Mouse (Mus musculus): ENCODE results near the gene Hdhd5. TPM values are rescaled to one million over a fixed set of nuclear protein-coding genes. Genes with fewer than 3 reads are reported as not detected.

Gene Hdhd5
- 10.2 TPM for polyA plus RNA-seq (2012; fragmentation: generic; extraction: Trizol)
- long read RNA-seq, experiment 1, partial matches to known transcripts = 2 of 6 reads
- long read RNA-seq, experiment 1, other reads (novel, unspliced or antisense) = 1 of 6 reads
- long read RNA-seq, experiment 2, transcript Hdhd5-201 (8 exons, 1,928 nt) = major isoform, 29 of 33 reads
- long read RNA-seq, experiment 2, partial matches to known transcripts = 0 of 33 reads
- long read RNA-seq, experiment 2, other reads (novel, unspliced or antisense) = 4 of 33 reads

DNA sequence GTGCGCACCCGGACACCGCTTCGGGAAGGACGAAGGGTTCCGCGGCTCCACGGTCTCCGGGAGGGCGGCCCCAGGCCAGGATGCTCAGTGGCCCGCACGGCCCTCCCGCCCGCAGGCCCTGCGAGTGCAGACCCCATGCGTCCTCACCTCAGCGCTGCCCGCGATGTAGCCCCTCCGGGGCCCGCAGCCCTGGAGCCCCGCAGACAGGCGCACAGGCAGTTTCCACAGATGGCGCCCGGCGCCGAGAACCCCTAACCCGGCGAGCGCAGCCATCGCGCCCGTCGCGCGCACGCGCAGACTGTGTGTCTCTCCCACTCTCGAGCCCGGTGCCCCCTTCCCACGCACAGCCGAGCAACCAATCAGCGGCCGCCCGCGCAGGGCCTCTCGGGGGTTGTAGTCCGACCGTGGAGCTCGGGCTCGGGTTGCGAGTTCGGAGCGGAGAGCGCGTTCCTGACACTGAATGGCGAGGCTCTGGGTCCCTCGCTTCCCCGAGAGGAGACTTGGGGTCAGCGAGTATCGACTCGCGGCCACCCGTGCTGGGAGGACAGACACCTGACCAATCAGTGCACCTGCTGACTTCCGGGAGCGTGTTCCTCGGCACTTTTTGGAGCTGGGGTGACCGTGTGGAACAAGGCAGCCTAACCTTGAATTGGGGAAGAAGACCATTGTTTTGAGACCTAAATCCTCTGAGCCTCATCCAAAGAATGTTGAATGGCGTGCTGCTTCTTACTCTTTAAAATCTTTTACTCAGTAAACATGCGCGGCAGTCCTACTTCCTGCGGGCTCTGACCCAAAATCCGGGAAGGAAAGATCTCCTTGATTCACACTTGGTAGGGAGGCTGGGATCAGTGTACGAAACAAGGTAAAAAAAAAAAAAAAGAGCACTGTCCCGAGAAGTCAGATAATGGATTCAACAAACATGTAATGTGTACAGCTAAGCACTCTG, at the start of gene Hdhd5:
Hdhd5 (minus strand) TSS at position 300 of the 946 bp plus-strand sequence.
- TF ChIP-seq USF1 (IDR thresholded peaks at IDR 0.05; ENCODE audit: low read depth) (no peak), MYOD1 (IDR thresholded peaks at IDR 0.05; ENCODE audit: control insufficient read depth, insufficient read length, low read depth) (no peak), MYOG (IDR thresholded peaks at IDR 0.05; ENCODE audit: control insufficient read depth, extremely low read depth, insufficient read length) (no peak), CEBPB (IDR thresholded peaks at IDR 0.05; ENCODE audit: low read depth) (no peak), MAX (IDR thresholded peaks at IDR 0.05) (no peak), CTCF (IDR thresholded peaks at IDR 0.05; ENCODE audit: control insufficient read depth, insufficient read depth, insufficient read length) (no peak), FOSL1 (IDR thresholded peaks at IDR 0.05; ENCODE audit: insufficient read depth, low read length, poor library complexity, severe bottlenecking) (no peak)
- Histone ChIP-seq H3K27me3 (ENCODE audit: control insufficient read depth, insufficient read depth, insufficient read length) (peaks cover 6% of the 10 kb centered on the region), H3K4me3 (ENCODE audit: insufficient read depth, poor library complexity, severe bottlenecking) (peak within 1 kb of the TSS; percentile 64), H3K79me3 (ENCODE audit: low read depth) (peaks cover 2% of the 10 kb centered on the region), H3K79me2 (ENCODE audit: control insufficient read depth, insufficient read depth) (peaks cover 9% of the 10 kb centered on the region), H3K36me3 (ENCODE audit: control insufficient read depth, insufficient read depth) (no peaks in the 10 kb centered on the region), H3ac (ENCODE audit: control insufficient read depth, insufficient read length, low read depth) (peak within 1 kb of the TSS; percentile 78)

DNA sequence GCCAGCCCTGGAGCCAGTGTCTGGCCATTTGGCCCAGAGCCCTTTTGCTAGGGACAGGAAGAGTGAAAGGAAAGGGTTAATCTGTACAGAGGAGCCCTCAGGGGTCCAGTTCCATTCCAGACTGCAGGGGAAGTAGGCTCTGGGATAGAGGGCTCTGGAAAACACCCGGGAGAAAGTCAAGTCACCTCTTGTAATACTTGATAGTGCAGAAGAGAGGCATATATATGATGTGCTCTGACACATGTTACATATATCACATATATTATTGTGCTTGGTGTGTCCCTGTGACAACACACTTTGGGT, 49.5 kb upstream of the Hdhd5 start:
- H3K4me3 ChIP-seq (ENCODE audit: insufficient read depth, poor library complexity, severe bottlenecking) = no peak overlapping the region
- H3ac ChIP-seq (ENCODE audit: control insufficient read depth, insufficient read length, low read depth) = no peak overlapping the region
- peaks cover 19% of the 10 kb centered on the region for H3K27me3 ChIP-seq (ENCODE audit: control insufficient read depth, insufficient read depth, insufficient read length)
- H3K36me3 ChIP-seq (ENCODE audit: control insufficient read depth, insufficient read depth) = no peaks in the 10 kb centered on the region
- no peaks in the 10 kb centered on the region for H3K79me2 ChIP-seq (ENCODE audit: control insufficient read depth, insufficient read depth)
- no peaks in the 10 kb centered on the region for H3K79me3 ChIP-seq (ENCODE audit: low read depth)
- TF ChIP-seq USF1 (IDR thresholded peaks at IDR 0.05; ENCODE audit: low read depth) = no peak
- TF ChIP-seq CEBPB (IDR thresholded peaks at IDR 0.05; ENCODE audit: low read depth) = no peak
- no peak for TF ChIP-seq FOSL1 (IDR thresholded peaks at IDR 0.05; ENCODE audit: insufficient read depth, low read length, poor library complexity, severe bottlenecking)
- no peak for TF ChIP-seq CTCF (IDR thresholded peaks at IDR 0.05; ENCODE audit: control insufficient read depth, insufficient read depth, insufficient read length)
- TF ChIP-seq MAX (IDR thresholded peaks at IDR 0.05) = no peak
- no peak for TF ChIP-seq MYOG (IDR thresholded peaks at IDR 0.05; ENCODE audit: control insufficient read depth, extremely low read depth, insufficient read length)
- no peak for TF ChIP-seq MYOD1 (IDR thresholded peaks at IDR 0.05; ENCODE audit: control insufficient read depth, insufficient read length, low read depth)

DNA sequence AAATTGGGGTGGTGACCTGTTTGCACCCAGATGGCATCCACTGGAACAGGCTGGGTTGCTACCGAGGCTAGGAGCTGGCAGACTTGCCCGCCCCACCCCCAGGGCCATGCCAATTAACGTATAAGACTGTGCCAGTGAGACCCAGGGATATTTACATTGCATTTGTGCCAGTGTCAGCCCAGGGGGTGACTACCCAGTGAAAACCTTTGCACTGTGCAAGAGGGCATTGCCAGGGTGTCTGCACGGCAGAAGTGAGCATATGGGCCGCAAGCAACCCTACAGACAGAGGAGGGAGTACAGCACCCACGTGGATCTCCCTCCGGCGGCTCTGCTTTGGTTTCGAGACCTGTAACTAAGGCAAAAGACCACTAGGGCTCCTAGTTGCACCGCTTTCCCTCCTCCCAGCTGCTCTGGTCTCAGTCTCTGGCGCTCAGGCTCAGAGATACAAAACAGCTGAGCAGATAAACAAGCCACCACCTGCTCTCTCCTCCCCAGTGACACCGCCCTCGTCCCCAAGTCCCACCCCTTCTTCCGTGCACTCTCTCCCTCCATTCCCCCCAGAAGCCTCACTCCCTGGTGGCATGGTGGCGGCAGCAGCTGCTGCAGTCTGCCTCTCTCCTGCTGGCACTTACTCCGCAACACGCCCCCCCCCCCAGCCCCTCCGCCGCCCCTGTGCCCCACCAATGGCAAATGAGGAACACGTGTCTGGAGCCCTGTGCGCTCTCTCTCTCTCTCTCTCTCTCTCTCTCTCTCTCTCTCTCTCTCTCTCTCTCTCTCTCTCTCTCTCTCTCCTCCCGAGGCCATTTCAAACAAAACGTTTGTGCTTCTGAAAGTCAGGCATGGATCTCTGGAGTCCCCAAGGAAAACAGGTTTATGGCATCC, 49.0 kb upstream of the Hdhd5 start:
- no peaks in the 10 kb centered on the region for H3K36me3 ChIP-seq (ENCODE audit: control insufficient read depth, insufficient read depth)
- peak overlapping the region; percentile 32 for H3ac ChIP-seq (ENCODE audit: control insufficient read depth, insufficient read length, low read depth)
- no peaks in the 10 kb centered on the region for H3K79me3 ChIP-seq (ENCODE audit: low read depth)
- no peaks in the 10 kb centered on the region for H3K79me2 ChIP-seq (ENCODE audit: control insufficient read depth, insufficient read depth)
- TF ChIP-seq MYOD1 (IDR thresholded peaks at IDR 0.05; ENCODE audit: control insufficient read depth, insufficient read length, low read depth) = no peak
- no peak for TF ChIP-seq CTCF (IDR thresholded peaks at IDR 0.05; ENCODE audit: control insufficient read depth, insufficient read depth, insufficient read length)
- TF ChIP-seq FOSL1 (IDR thresholded peaks at IDR 0.05; ENCODE audit: insufficient read depth, low read length, poor library complexity, severe bottlenecking) = no peak
- TF ChIP-seq USF1 (IDR thresholded peaks at IDR 0.05; ENCODE audit: low read depth) = no peak
- TF ChIP-seq MAX (IDR thresholded peaks at IDR 0.05) = no peak
- peaks cover 16% of the 10 kb centered on the region for H3K27me3 ChIP-seq (ENCODE audit: control insufficient read depth, insufficient read depth, insufficient read length)
- H3K4me3 ChIP-seq (ENCODE audit: insufficient read depth, poor library complexity, severe bottlenecking) = no peak overlapping the region

DNA sequence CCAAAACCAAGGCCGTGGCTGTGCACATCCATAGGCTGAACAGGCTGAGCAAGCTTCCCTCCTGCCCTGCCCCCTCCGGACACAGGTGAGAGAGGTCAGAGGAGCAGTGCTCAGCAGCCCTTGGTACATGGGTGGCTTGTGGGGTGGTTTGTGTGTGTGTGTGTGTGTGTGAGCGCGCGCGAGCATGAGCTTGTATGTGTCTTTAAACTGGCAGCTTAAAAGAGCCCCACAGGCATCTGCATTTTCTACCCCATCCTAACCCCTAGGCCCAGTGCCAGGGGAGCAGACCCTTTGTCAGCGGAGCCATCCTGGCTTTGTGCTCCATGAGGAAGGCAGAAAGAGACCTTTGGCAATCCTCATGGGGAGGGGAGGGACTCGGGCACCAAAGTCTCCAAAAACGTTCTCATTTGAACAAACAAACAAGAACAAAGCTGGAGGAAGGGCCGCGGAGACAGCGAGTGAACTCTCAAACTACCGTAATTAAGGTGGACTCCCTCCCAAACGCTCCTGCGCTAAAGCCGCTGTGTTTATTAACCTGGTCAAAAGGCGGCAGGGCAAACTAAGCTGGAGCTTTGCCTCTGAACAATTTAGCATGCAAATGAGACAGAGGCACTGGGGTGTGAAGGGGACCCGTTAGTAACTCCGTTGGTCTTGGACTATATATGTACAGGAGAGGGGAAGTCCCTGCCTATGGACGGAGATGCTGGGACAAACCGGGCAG, 48.2 kb upstream of the Hdhd5 start:
- Histone ChIP-seq H3ac (ENCODE audit: control insufficient read depth, insufficient read length, low read depth) (peak overlapping the region; percentile 7), H3K27me3 (ENCODE audit: control insufficient read depth, insufficient read depth, insufficient read length) (peaks cover 17% of the 10 kb centered on the region), H3K36me3 (ENCODE audit: control insufficient read depth, insufficient read depth) (no peaks in the 10 kb centered on the region), H3K79me3 (ENCODE audit: low read depth) (no peaks in the 10 kb centered on the region), H3K4me3 (ENCODE audit: insufficient read depth, poor library complexity, severe bottlenecking) (no peak overlapping the region), H3K79me2 (ENCODE audit: control insufficient read depth, insufficient read depth) (no peaks in the 10 kb centered on the region)
- no peak for TF ChIP-seq MAX (IDR thresholded peaks at IDR 0.05)
- TF ChIP-seq FOSL1 (IDR thresholded peaks at IDR 0.05; ENCODE audit: insufficient read depth, low read length, poor library complexity, severe bottlenecking) = no peak
- no peak for TF ChIP-seq CTCF (IDR thresholded peaks at IDR 0.05; ENCODE audit: control insufficient read depth, insufficient read depth, insufficient read length)
- TF ChIP-seq MYOG (IDR thresholded peaks at IDR 0.05; ENCODE audit: control insufficient read depth, extremely low read depth, insufficient read length) = no peak
- TF ChIP-seq MYOD1 (IDR thresholded peaks at IDR 0.05; ENCODE audit: control insufficient read depth, insufficient read length, low read depth) = no peak
- no peak for TF ChIP-seq CEBPB (IDR thresholded peaks at IDR 0.05; ENCODE audit: low read depth)
- TF ChIP-seq USF1 (IDR thresholded peaks at IDR 0.05; ENCODE audit: low read depth) = no peak

Measured in C2C12 (cell line).